Comparison of ENCODE assay signal across 8 mouse cellular contexts in genomic region chr12:112999569-113000293, GRCm38 (mm10). TPM values are rescaled to one million over a fixed set of nuclear protein-coding genes. Genes with fewer than 3 reads are reported as not detected.
A peak's percentile ranks its signal among the peaks of the same experiment; 100 is the strongest.
DNase-seq lines count a peak whose midpoint lies in the region; ATAC-seq lines count a peak whose summit lies in the region.

No protein-coding gene starts in this region.

- H3K27me3 ChIP-seq in heart, embryonic 10.5 days (ENCODE audit: insufficient read depth, poor library complexity, severe bottlenecking): no peaks in the 10 kb centered on the region
- H3K27me3 ChIP-seq in embryonic facial prominence, embryonic 12.5 days: no peaks in the 10 kb centered on the region
- no peaks in the 10 kb centered on the region for H3K27me3 ChIP-seq in intestine, embryonic 15.5 days (replicated peaks)

- H3K4me3 ChIP-seq in heart, embryonic 10.5 days: peak overlapping the region; percentile 88
- peak overlapping the region; percentile 90 for H3K4me3 ChIP-seq in embryonic facial prominence, embryonic 12.5 days
- H3K4me3 ChIP-seq in intestine, embryonic 15.5 days (replicated peaks): peak overlapping the region; percentile 85

- no peaks in the 10 kb centered on the region for H3K9me3 ChIP-seq in heart, embryonic 10.5 days
- no peaks in the 10 kb centered on the region for H3K9me3 ChIP-seq in embryonic facial prominence, embryonic 12.5 days
- no peaks in the 10 kb centered on the region for H3K9me3 ChIP-seq in intestine, embryonic 15.5 days

- peak overlapping the region; percentile 72 for H3K4me2 ChIP-seq in embryonic facial prominence, embryonic 12.5 days (replicated peaks)
- H3K4me2 ChIP-seq in intestine, embryonic 15.5 days (replicated peaks): peak overlapping the region; percentile 76

- WGBS in heart, embryonic 10.5 days: 1% methylated on average over 56 of the region's 56 CpGs
- 1% methylated on average over 56 of the region's 56 CpGs for WGBS in embryonic facial prominence, embryonic 12.5 days
- under 1% methylated on average over 56 of the region's 56 CpGs for WGBS in intestine, embryonic 15.5 days

- peak overlapping the region; percentile 92 for H3K9ac ChIP-seq in embryonic facial prominence, embryonic 12.5 days
- H3K9ac ChIP-seq in intestine, embryonic 15.5 days: peak overlapping the region; percentile 94

- DNase-seq in heart, embryonic 10.5 days (ENCODE audit: low spot score): no peak
- DNase-seq in heart, postnatal 4 days: no peak
- DNase-seq in A20 (ENCODE audit: low read depth, low spot score): peak; percentile 45
- DNase-seq in layer of hippocampus, adult 11-12 months (ENCODE audit: low spot score): no peak
- no peak for DNase-seq in thymus, postnatal 36 days

- H3K27ac ChIP-seq in heart, embryonic 10.5 days: peak overlapping the region; percentile 94
- peak overlapping the region; percentile 94 for H3K27ac ChIP-seq in embryonic facial prominence, embryonic 12.5 days
- peak overlapping the region; percentile 97 for H3K27ac ChIP-seq in intestine, embryonic 15.5 days

- no peak for ATAC-seq in embryonic facial prominence, embryonic 12.5 days (ENCODE audit: insufficient number of reproducible peaks, insufficient read depth, low FRiP score, low TSS enrichment)
- no peak for ATAC-seq in intestine, embryonic 15.5 days
- ATAC-seq in monocyte, adult 5-6 weeks (replicated peaks; ENCODE audit: insufficient number of reproducible peaks, low FRiP score, low TSS enrichment, poor library complexity, severe bottlenecking): 0 out of 2 replicates have a peak, but pooled peaks have one; percentile 11

- peaks cover 28% of the 10 kb centered on the region for H3K4me1 ChIP-seq in heart, embryonic 10.5 days
- peaks cover 18% of the 10 kb centered on the region for H3K4me1 ChIP-seq in embryonic facial prominence, embryonic 12.5 days
- H3K4me1 ChIP-seq in intestine, embryonic 15.5 days (replicated peaks): peaks cover 13% of the 10 kb centered on the region

- peaks cover 17% of the 10 kb centered on the region for H3K36me3 ChIP-seq in heart, embryonic 10.5 days
- peaks cover 15% of the 10 kb centered on the region for H3K36me3 ChIP-seq in embryonic facial prominence, embryonic 12.5 days
- H3K36me3 ChIP-seq in intestine, embryonic 15.5 days: 0 out of 2 replicates have a peak, but pooled peaks cover 4% of the 10 kb centered on the region

RNA-seq across cellular contexts. Expression of gene Brf1, which starts 0.8 kb away (rescaled TPM):
- polyA plus RNA-seq in heart, embryonic 10.5 days (2016; fragmentation: Nextera tagmentation; extraction: Ambion mirVana): 35.3 and 41.5 TPM in 2 replicates
- total RNA-seq in heart, postnatal 4 days (2021): 10 to 100 TPM; 38.3 to 40.8 TPM
- 81.9 and 83.0 TPM in 2 replicates for polyA plus RNA-seq in embryonic facial prominence, embryonic 12.5 days (2016; fragmentation: Nextera tagmentation; extraction: Ambion mirVana)
- polyA plus RNA-seq in intestine, embryonic 15.5 days (2015; fragmentation: Nextera tagmentation; extraction: Ambion mirVana): 45.8 and 49.8 TPM in 2 replicates
- total RNA-seq in monocyte, adult 5-6 weeks (2017): 84.1 to 109 TPM (median 105 TPM) in 3 replicates

RNA-seq across cellular contexts. Expression of gene Pacs2, which starts 14.6 kb away (rescaled TPM):
- polyA plus RNA-seq in heart, embryonic 10.5 days (2016; fragmentation: Nextera tagmentation; extraction: Ambion mirVana): 11.7 TPM in 2 replicates
- 10 to 100 TPM; 31.8 to 33.4 TPM for total RNA-seq in heart, postnatal 4 days (2021)
- 19.0 and 19.4 TPM in 2 replicates for polyA plus RNA-seq in embryonic facial prominence, embryonic 12.5 days (2016; fragmentation: Nextera tagmentation; extraction: Ambion mirVana)
- polyA plus RNA-seq in intestine, embryonic 15.5 days (2015; fragmentation: Nextera tagmentation; extraction: Ambion mirVana): 11.7 and 12.1 TPM in 2 replicates
- 20.5 to 30.3 TPM (median 27.8 TPM) in 3 replicates for total RNA-seq in monocyte, adult 5-6 weeks (2017)

RNA-seq across cellular contexts. Expression of gene Btbd6, which starts 23.4 kb away (rescaled TPM):
- 22.3 and 23.6 TPM in 2 replicates for polyA plus RNA-seq in heart, embryonic 10.5 days (2016; fragmentation: Nextera tagmentation; extraction: Ambion mirVana)
- total RNA-seq in heart, postnatal 4 days (2021): 10 to 100 TPM; 26.0 to 28.1 TPM
- polyA plus RNA-seq in embryonic facial prominence, embryonic 12.5 days (2016; fragmentation: Nextera tagmentation; extraction: Ambion mirVana): 25.6 and 27.4 TPM in 2 replicates
- polyA plus RNA-seq in intestine, embryonic 15.5 days (2015; fragmentation: Nextera tagmentation; extraction: Ambion mirVana): 19.5 and 22.4 TPM in 2 replicates
- total RNA-seq in monocyte, adult 5-6 weeks (2017): 2.6 to 4.7 TPM (median 3.0 TPM) in 3 replicates

RNA-seq across cellular contexts. Expression of gene Nudt14, which starts 57.8 kb away (rescaled TPM):
- 48.6 and 65.5 TPM in 2 replicates for polyA plus RNA-seq in heart, embryonic 10.5 days (2016; fragmentation: Nextera tagmentation; extraction: Ambion mirVana)
- total RNA-seq in heart, postnatal 4 days (2021): 10 to 100 TPM; 10.3 to 15.7 TPM
- polyA plus RNA-seq in embryonic facial prominence, embryonic 12.5 days (2016; fragmentation: Nextera tagmentation; extraction: Ambion mirVana): 83.0 and 87.2 TPM in 2 replicates
- polyA plus RNA-seq in intestine, embryonic 15.5 days (2015; fragmentation: Nextera tagmentation; extraction: Ambion mirVana): 91.3 and 94.7 TPM in 2 replicates
- 6.5 to 9.3 TPM (median 7.9 TPM) in 3 replicates for total RNA-seq in monocyte, adult 5-6 weeks (2017)
